Mouse (Mus musculus): ENCODE measurements around the gene Casp8. TPM values are rescaled to one million over a fixed set of nuclear protein-coding genes. Genes with fewer than 3 reads are reported as not detected.

The Casp8 gene
- polyA plus RNA-seq (2015; fragmentation: Illumina TruSeq; extraction: RNeasy Lipid Tissue Mini Kit (QIAGEN cat#74804); ENCODE audit: insufficient read depth, low replicate concordance) = 119 TPM

GRCm38 (mm10) chr1:58795291-58796058 lies at the start of gene Casp8:
Gene Casp8 (plus strand): TSS chr1:58795374.

Other genes with a start within 250 kb of the Casp8 start
- 11.3 TPM for gene Fam126b, start 209.1 kb upstream of the Casp8 start, polyA plus RNA-seq (2015; fragmentation: Illumina TruSeq; extraction: RNeasy Lipid Tissue Mini Kit (QIAGEN cat#74804); ENCODE audit: insufficient read depth, low replicate concordance)
- gene Ndufb3, start 209.0 kb upstream of the Casp8 start, polyA plus RNA-seq (2015; fragmentation: Illumina TruSeq; extraction: RNeasy Lipid Tissue Mini Kit (QIAGEN cat#74804); ENCODE audit: insufficient read depth, low replicate concordance) = 103 TPM
- gene Als2cr12, start 99.4 kb upstream of the Casp8 start, polyA plus RNA-seq (2015; fragmentation: Illumina TruSeq; extraction: RNeasy Lipid Tissue Mini Kit (QIAGEN cat#74804); ENCODE audit: insufficient read depth, low replicate concordance) = 3.6 TPM
- 128 TPM for gene Cflar, start 83.9 kb upstream of the Casp8 start, polyA plus RNA-seq (2015; fragmentation: Illumina TruSeq; extraction: RNeasy Lipid Tissue Mini Kit (QIAGEN cat#74804); ENCODE audit: insufficient read depth, low replicate concordance)
- gene Trak2, start 178.1 kb downstream of the Casp8 start, polyA plus RNA-seq (2015; fragmentation: Illumina TruSeq; extraction: RNeasy Lipid Tissue Mini Kit (QIAGEN cat#74804); ENCODE audit: insufficient read depth, low replicate concordance) = 71.1 TPM
- 32.8 TPM for gene Stradb, start 178.1 kb downstream of the Casp8 start, polyA plus RNA-seq (2015; fragmentation: Illumina TruSeq; extraction: RNeasy Lipid Tissue Mini Kit (QIAGEN cat#74804); ENCODE audit: insufficient read depth, low replicate concordance)